Mouse (Mus musculus) cerebellum, adult 2 months (tissue): ENCODE data around the gene Tnfrsf22.

Experiments
- CTCF ChIP-seq: fragments of 200-500 bp; IDR thresholded peaks from 2 replicates; pipeline ENCODE4 v1.5.1; 2011; ENCODE audit warnings: low read depth, mild to moderate bottlenecking, control low read depth, low read length, moderate library complexity, borderline replicate concordance; ENCODE audit not compliant: insufficient read depth
- POLR2A ChIP-seq: fragments of 200-500 bp; IDR thresholded peaks from 2 replicates; pipeline ENCODE4 v1.6.1; 2011; ENCODE audit warnings: low read length, control low read depth, borderline replicate concordance; ENCODE audit not compliant: insufficient read depth

GRCm38 (mm10) chr7:143696140-143696539, 46.7 kb upstream of the Tnfrsf22 start:
- TF ChIP-seq POLR2A (no peak), CTCF (no peak)
